Mouse (Mus musculus): ENCODE data around the gene Arnt.
"Not testable (repeated sequence)": the region's sequence is repeated elsewhere in the genome, so short reads cannot be mapped to it uniquely, and the experiment has no call there.

Arnt gene

GRCm38 (mm10) chr3:95434136-95434982, at the start of gene Arnt:
Arnt (plus strand) TSS chr3:95434388.
- in situ Hi-C loops (cut with MboI; ENCODE audit: unreplicated experiment in 2 of 2), result no loop called here

GRCm38 (mm10) chr3:95385401-95386075, 48.6 kb upstream of the Arnt start:
- in situ Hi-C loops (cut with MboI; ENCODE audit: unreplicated experiment in 2 of 2), result no loop called here

- in situ Hi-C loops (cut with MboI; ENCODE audit: unreplicated experiment in 2 of 2), result no loop called here
Measured at GRCm38 (mm10) chr3:95394385-95394784, 39.8 kb upstream of the Arnt start.

GRCm38 (mm10) chr3:95402741-95403140, 31.4 kb upstream of the Arnt start, which contains the start of gene 4930558C23Rik:
4930558C23Rik (minus strand) TSS chr3:95402841.
- in situ Hi-C loops (cut with MboI; ENCODE audit: unreplicated experiment in 2 of 2), result no loop called here

- in situ Hi-C loops (cut with MboI; ENCODE audit: unreplicated experiment in 2 of 2), result loop anchor here in 1 of 2 experiments (5.0 kb wide), 1 partner anchor 35 kb away; no protein-coding TSS in a partner anchor
Measured at GRCm38 (mm10) chr3:95407728-95408127, 26.5 kb upstream of the Arnt start.

- in situ Hi-C loops (cut with MboI; ENCODE audit: unreplicated experiment in 2 of 2), result loop anchor here in 1 of 2 experiments (5.0 kb wide), 1 partner anchor 37 kb away; no protein-coding TSS in a partner anchor
Measured at GRCm38 (mm10) chr3:95408852-95409251, 25.3 kb upstream of the Arnt start.

- in situ Hi-C loops (cut with MboI; ENCODE audit: unreplicated experiment in 2 of 2), result no loop called here
Measured at GRCm38 (mm10) chr3:95412268-95412667, 21.9 kb upstream of the Arnt start.

- in situ Hi-C loops (cut with MboI; ENCODE audit: unreplicated experiment in 2 of 2), result loop anchor here in 1 of 2 experiments (5.0 kb wide), 1 partner anchor 36 kb away; no protein-coding TSS in a partner anchor
Measured at GRCm38 (mm10) chr3:95417866-95418265, 16.3 kb upstream of the Arnt start.

GRCm38 (mm10) chr3:95426476-95426875, 7.7 kb upstream of the Arnt start:
- in situ Hi-C loops (cut with MboI; ENCODE audit: unreplicated experiment in 2 of 2), result not testable (repeated sequence)

GRCm38 (mm10) chr3:95427117-95427890, 6.9 kb upstream of the Arnt start:
- in situ Hi-C loops (cut with MboI; ENCODE audit: unreplicated experiment in 2 of 2), result not testable (repeated sequence)

GRCm38 (mm10) chr3:95427891-95428238, 6.3 kb upstream of the Arnt start:
- in situ Hi-C loops (cut with MboI; ENCODE audit: unreplicated experiment in 2 of 2), result not testable (repeated sequence)

- in situ Hi-C loops (cut with MboI; ENCODE audit: unreplicated experiment in 2 of 2), result not testable (repeated sequence)
Measured at GRCm38 (mm10) chr3:95428423-95428822, 5.8 kb upstream of the Arnt start.

GRCm38 (mm10) chr3:95433301-95433915, 780 bp upstream of the Arnt start:
- in situ Hi-C loops (cut with MboI; ENCODE audit: unreplicated experiment in 2 of 2), result no loop called here

GRCm38 (mm10) chr3:95434983-95435370, 789 bp downstream of the Arnt start:
- in situ Hi-C loops (cut with MboI; ENCODE audit: unreplicated experiment in 2 of 2), result no loop called here

- in situ Hi-C loops (cut with MboI; ENCODE audit: unreplicated experiment in 2 of 2), result no loop called here
Measured at GRCm38 (mm10) chr3:95435561-95435960, 1.4 kb downstream of the Arnt start.

- in situ Hi-C loops (cut with MboI; ENCODE audit: unreplicated experiment in 2 of 2), result not testable (repeated sequence)
Measured at GRCm38 (mm10) chr3:95438636-95439035, 4.4 kb downstream of the Arnt start.

- in situ Hi-C loops (cut with MboI; ENCODE audit: unreplicated experiment in 2 of 2), result no loop called here
Measured at GRCm38 (mm10) chr3:95439670-95440069, 5.5 kb downstream of the Arnt start.

- in situ Hi-C loops (cut with MboI; ENCODE audit: unreplicated experiment in 2 of 2), result no loop called here
Measured at GRCm38 (mm10) chr3:95442406-95443117, 8.4 kb downstream of the Arnt start.

GRCm38 (mm10) chr3:95445311-95445710, 11.1 kb downstream of the Arnt start:
- in situ Hi-C loops (cut with MboI; ENCODE audit: unreplicated experiment in 2 of 2), result no loop called here

- in situ Hi-C loops (cut with MboI; ENCODE audit: unreplicated experiment in 2 of 2), result loop anchor here (5.0 kb wide), 1 partner anchor 98 kb away; no protein-coding TSS in a partner anchor
Measured at GRCm38 (mm10) chr3:95450408-95450807, 16.2 kb downstream of the Arnt start.

All from v-Abl transformed pro-B cells (cell line).